Comparison of ENCODE assay signal across 13 mouse cellular contexts in the genomic region with DNA sequence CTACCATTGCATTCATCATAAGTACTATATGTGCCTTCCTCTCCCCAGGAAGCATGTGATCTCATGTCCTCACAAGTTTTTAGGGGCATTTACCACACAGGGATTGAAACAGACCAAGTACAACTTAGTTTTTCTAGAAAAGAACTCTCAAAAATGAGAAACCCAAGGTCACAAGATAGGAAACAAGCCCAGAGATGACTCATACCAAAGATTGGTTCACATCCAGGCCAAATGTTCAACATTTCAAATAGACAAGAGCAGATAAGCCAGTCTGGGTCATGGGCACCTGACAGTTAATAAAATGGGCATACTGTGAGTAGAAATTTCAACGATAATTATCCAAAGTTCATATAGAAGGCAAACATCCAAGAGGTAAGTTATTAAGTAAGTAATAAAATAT.
DNase-seq lines count a peak whose midpoint lies in the region.
"Had no signal": no experiment of that assay in that cellular context is flagged by ENCODE, and none has a peak within 500 bp of the region (broad histone marks: within the 10 kb centered on the region; RNA-seq: fewer than 3 reads in every experiment).

No protein-coding gene starts in this region.

- intact Hi-C loops in left cerebral cortex, postnatal 25 days (cut with DNase I) = no loop called here

- peak; percentile 50 for DNase-seq in adrenal gland, adult 2 months
- no peak for DNase-seq in adrenal gland, postnatal 25 days
- DNase-seq in 3T3-L1 (ENCODE audit: low read depth, low spot score) = peak; percentile 29
- peak; percentile 35 for DNase-seq in adrenal gland, postnatal 10 days
- peak; percentile 16 to 48 for DNase-seq in adrenal gland, postnatal 36 days
- no peak for DNase-seq in left cerebral cortex, postnatal 25 days (ENCODE audit: low spot score in 2 of 2)
- DNase-seq in lung, postnatal 4 days = no peak
- DNase-seq: B cell, adult 2 months; cerebellum, adult 11 months; cerebellum, adult 9-10 months; cerebellum, postnatal 10 days; cerebellum, postnatal 25 days; forebrain, postnatal 0 days had no signal

Comparison
In these comparisons a context has a peak if more than half of its experiments do, and no peak if none do; other contexts are left out.
1. DNase-seq: peak in adrenal gland, adult 2 months (single experiment), 3T3-L1 (single experiment), adrenal gland, postnatal 10 days (single experiment) and adrenal gland, postnatal 36 days (2 of 2); none in adrenal gland, postnatal 25 days (single experiment), left cerebral cortex, postnatal 25 days (0 of 2) and lung, postnatal 4 days (0 of 2).